21 mouse cellular contexts compared by ENCODE assay signal in the genomic region with DNA sequence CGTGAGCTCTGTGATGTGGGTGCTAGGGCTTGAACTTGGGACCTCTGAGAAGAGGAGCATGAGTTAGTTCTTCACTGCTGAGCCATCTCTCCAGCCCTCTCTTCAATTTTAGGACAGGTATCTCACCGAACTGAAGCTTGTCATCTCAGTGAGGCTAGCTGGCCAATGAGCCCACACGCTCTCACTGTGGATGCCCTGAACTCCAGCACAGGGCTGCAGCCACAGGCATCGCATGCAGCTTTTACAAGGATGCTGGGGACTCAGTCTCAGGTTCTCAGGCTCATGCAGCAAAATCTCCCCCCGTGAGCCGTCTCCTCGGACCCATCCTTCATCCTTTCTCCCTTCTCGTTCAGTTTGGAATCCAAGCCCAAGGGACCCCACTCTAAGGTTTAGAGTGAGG.
"Had no signal": no experiment of that assay in that cellular context is flagged by ENCODE, and none has a peak within 500 bp of the region (broad histone marks: within the 10 kb centered on the region; RNA-seq: fewer than 3 reads in every experiment).

No protein-coding gene starts in this region.

- DNase-seq: heart, postnatal 10 days; heart, postnatal 14 days; heart, postnatal 4 days; kidney, adult 11 months; kidney, adult 18-20 months; kidney, adult 2 months; kidney, adult 8-10 months; kidney, adult 9 months; kidney, postnatal 10 days; kidney, postnatal 14 days; kidney, postnatal 25 days; kidney, postnatal 36 days; kidney, postnatal 4 days; layer of hippocampus, adult 9-11 months; layer of hippocampus, postnatal 36 days had no signal

- ATAC-seq: hindbrain, embryonic 16.5 days; hindbrain, postnatal 0 days; inflammation-experienced regulatory T-cells, adult 6 months; intestine, embryonic 15.5 days; intestine, embryonic 16.5 days; intestine, postnatal 0 days had no signal
